Mouse (Mus musculus) hindbrain, embryonic 11.5 days (tissue): Measurements from ENCODE around the gene Olfr824. TPM values are rescaled to one million over a fixed set of nuclear protein-coding genes. Genes with fewer than 3 reads are reported as not detected.
"Not testable (repeated sequence)": the region's sequence is repeated elsewhere in the genome, so short reads cannot be mapped to it uniquely, and the experiment has no call there.

ENCODE experiments used
- ATAC-seq: fragments of 200-750 bp; cut with Nextera tagmentation; 2 replicates; pipeline ENCODE4 v1.8.0; 2017; ENCODE audit warnings: mild to moderate bottlenecking, moderate TSS enrichment, moderate library complexity; ENCODE audit not compliant: low FRiP score
- DNase-seq: peaks from one replicate; pipeline ENCODE4 v3.0.0-alpha.2; 2015; ENCODE audit warnings: low spot score
- H3K27ac ChIP-seq: fragments of 300-500 bp; sonication (generic); 2 replicates; pipeline ENCODE4 v1.5.1; 2014; ENCODE audit warnings: mild to moderate bottlenecking, low read depth, low read length
- H3K27me3 ChIP-seq: fragments of 300-500 bp; sonication (generic); 2 replicates; pipeline ENCODE4 v1.6.1; 2014; ENCODE audit warnings: mild to moderate bottlenecking, low read length, moderate library complexity, mixed read lengths; ENCODE audit not compliant: control insufficient read depth, insufficient read depth
- H3K36me3 ChIP-seq: fragments of 300-500 bp; sonication (generic); 2 replicates; pipeline ENCODE4 v1.6.1; 2014; ENCODE audit warnings: mild to moderate bottlenecking, low read length, moderate library complexity, mixed read lengths; ENCODE audit not compliant: control insufficient read depth, insufficient read depth
- H3K4me1 ChIP-seq: fragments of 300-500 bp; sonication (generic); replicated peaks from 2 replicates; pipeline ENCODE4 v1.6.1; 2014; ENCODE audit warnings: low read length, mixed read lengths; ENCODE audit not compliant: control insufficient read depth, insufficient read depth
- H3K4me2 ChIP-seq: fragments of 300-500 bp; sonication (generic); replicated peaks from 2 replicates; pipeline ENCODE4 v1.6.1; 2014; ENCODE audit warnings: mild to moderate bottlenecking, low read depth, low read length
- H3K4me3 ChIP-seq: fragments of 300-500 bp; sonication (generic); 2 replicates; pipeline ENCODE4 v1.5.1; 2014; ENCODE audit warnings: low read depth, low read length
- H3K9ac ChIP-seq: fragments of 300-500 bp; sonication (generic); 2 replicates; pipeline ENCODE4 v1.6.1; 2014; ENCODE audit warnings: low read depth, low read length
- H3K9me3 ChIP-seq: fragments of 300-500 bp; sonication (generic); 2 replicates; pipeline ENCODE4 v1.6.1; 2016; ENCODE audit warnings: low read length; ENCODE audit not compliant: control insufficient read depth
- WGBS: fragments of 180-500 bp; shearing (Covaris S2); extraction: QIAGEN DNeasy Blood & Tissue Kit; methylation state at CpG from one replicate; pipeline ENCODE4 v1.1.7; 2014; 5-methylcytosine and 5-hydroxymethylcytosine counted together
- polyA plus RNA-seq: library from polyadenylated mRNA; unstranded; fragments of >200 nt; fragmentation: Nextera tagmentation; extraction: Ambion mirVana; gene quantifications from 2 replicates; pipeline ENCODE4 v1.2.1, GENCODE M21; 2014

Gene Olfr824
- polyA plus RNA-seq: not detected in 2 replicates

GRCm38 (mm10) chr10:130129900-130130299 is at the start of gene Olfr824:
Gene Olfr824, minus strand, starts transcription at chr10:130130000.
- not testable (repeated sequence) for H3K9ac ChIP-seq, H3K27ac ChIP-seq, H3K27me3 ChIP-seq, ATAC-seq, H3K4me3 ChIP-seq, H3K4me2 ChIP-seq, DNase-seq, H3K36me3 ChIP-seq, H3K9me3 ChIP-seq, H3K4me1 ChIP-seq

DNA sequence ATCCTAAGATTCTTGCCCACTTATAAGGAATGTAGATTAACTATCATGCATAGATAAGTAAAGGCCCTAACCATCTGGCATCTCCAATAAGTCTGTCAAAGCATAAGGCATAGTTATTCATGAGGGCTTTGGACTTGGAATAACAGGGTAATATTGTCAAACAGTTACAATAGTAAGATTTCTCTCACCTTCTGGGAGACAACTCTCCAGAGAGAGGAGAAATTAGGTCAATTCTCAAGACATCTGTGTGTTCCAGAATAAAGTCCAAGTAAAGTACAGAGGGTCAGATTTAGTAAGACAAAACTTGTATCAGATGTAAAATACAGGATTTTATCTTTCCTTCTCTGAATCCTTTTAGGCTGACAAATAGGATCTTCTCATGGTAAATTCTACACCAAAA is 36.9 kb upstream of the Olfr824 start, which contains the start of gene Olfr825:
Olfr825 (minus strand) TSS at position 101 of the 400 bp plus-strand sequence.
- DNase-seq (no peak), ATAC-seq (no peak)
- no peaks in the 10 kb centered on the region for H3K36me3 ChIP-seq
- H3K9me3 ChIP-seq: no peaks in the 10 kb centered on the region
- H3K9ac ChIP-seq: no peak within 1 kb of the TSS
- no peak within 1 kb of the TSS for H3K27ac ChIP-seq
- H3K4me3 ChIP-seq: no peak within 1 kb of the TSS
- no peaks in the 10 kb centered on the region for H3K4me1 ChIP-seq
- no peaks in the 10 kb centered on the region for H3K27me3 ChIP-seq
- no peak within 1 kb of the TSS for H3K4me2 ChIP-seq

- ATAC-seq (no peak), DNase-seq (no peak)
- Histone ChIP-seq H3K9ac (no peak overlapping the region), H3K4me3 (no peak overlapping the region), H3K9me3 (no peaks in the 10 kb centered on the region), H3K27ac (no peak overlapping the region), H3K4me2 (no peak overlapping the region), H3K4me1 (no peaks in the 10 kb centered on the region), H3K27me3 (no peaks in the 10 kb centered on the region), H3K36me3 (no peaks in the 10 kb centered on the region)
These were observed 35.4 kb upstream of the Olfr824 start for GRCm38 (mm10) chr10:130165196-130165595.

GRCm38 (mm10) chr10:130144121-130144520 is 14.3 kb upstream of the Olfr824 start:
- no peaks in the 10 kb centered on the region for H3K4me1 ChIP-seq
- H3K9me3 ChIP-seq: no peaks in the 10 kb centered on the region
- DNase-seq (no peak), ATAC-seq (no peak)
- no peaks in the 10 kb centered on the region for H3K36me3 ChIP-seq
- WGBS: 79% methylated on average over 5 of the region's 5 CpGs
- no peak overlapping the region for H3K4me2 ChIP-seq
- H3K4me3 ChIP-seq: no peak overlapping the region
- H3K27ac ChIP-seq: no peak overlapping the region
- no peaks in the 10 kb centered on the region for H3K27me3 ChIP-seq
- H3K9ac ChIP-seq: no peak overlapping the region

DNA sequence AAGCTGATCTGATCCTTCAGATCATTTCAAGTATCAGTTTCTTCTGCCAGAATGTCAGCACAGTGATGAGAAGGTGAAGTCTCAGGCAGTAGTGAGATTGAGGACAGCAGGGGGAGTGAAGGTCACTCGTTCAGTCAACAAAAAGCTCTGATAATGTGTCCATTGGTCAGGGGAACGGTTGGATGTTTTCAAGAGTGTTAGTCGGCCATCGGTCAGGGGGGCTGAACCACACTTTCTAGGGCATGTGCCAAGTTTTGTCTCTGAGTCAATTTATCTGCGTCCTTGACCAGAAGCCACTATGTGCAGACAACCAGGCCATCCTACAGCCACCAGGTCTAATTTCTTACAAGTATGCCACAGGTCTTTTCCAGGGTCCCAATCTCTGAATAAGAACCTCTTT is 12.7 kb upstream of the Olfr824 start:
- not testable (repeated sequence) for H3K9ac ChIP-seq, H3K4me3 ChIP-seq, H3K4me2 ChIP-seq, H3K9me3 ChIP-seq, DNase-seq, H3K27ac ChIP-seq, H3K27me3 ChIP-seq, H3K36me3 ChIP-seq, H3K4me1 ChIP-seq, ATAC-seq
- 88% methylated on average over 5 of the region's 5 CpGs for WGBS

DNA sequence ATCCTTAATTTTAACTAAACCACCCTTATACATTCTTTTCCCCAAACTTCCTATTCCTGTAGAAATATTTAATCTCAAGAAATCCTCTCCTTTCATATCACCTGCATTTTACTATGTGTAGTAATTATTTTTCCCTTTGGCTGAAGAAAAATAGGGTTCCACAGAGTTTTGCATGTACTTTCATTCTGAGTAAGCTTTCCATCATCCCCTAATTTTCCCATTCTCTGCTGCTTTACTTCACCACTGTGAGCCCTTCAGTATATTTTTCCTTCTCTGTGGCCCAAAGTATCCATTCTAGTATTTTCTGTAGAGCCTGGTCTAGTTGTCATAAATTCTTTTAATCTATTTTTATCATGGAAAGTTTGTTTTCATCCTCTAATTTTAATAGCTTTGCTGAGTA is 5.0 kb upstream of the Olfr824 start:
- no peak for DNase-seq
- no peak for ATAC-seq
- no peak overlapping the region for H3K27ac ChIP-seq
- no peaks in the 10 kb centered on the region for H3K27me3 ChIP-seq
- no peak overlapping the region for H3K4me3 ChIP-seq
- no peaks in the 10 kb centered on the region for H3K4me1 ChIP-seq
- H3K4me2 ChIP-seq: no peak overlapping the region
- H3K36me3 ChIP-seq: no peaks in the 10 kb centered on the region
- no peaks in the 10 kb centered on the region for H3K9me3 ChIP-seq
- H3K9ac ChIP-seq: no peak overlapping the region

DNA sequence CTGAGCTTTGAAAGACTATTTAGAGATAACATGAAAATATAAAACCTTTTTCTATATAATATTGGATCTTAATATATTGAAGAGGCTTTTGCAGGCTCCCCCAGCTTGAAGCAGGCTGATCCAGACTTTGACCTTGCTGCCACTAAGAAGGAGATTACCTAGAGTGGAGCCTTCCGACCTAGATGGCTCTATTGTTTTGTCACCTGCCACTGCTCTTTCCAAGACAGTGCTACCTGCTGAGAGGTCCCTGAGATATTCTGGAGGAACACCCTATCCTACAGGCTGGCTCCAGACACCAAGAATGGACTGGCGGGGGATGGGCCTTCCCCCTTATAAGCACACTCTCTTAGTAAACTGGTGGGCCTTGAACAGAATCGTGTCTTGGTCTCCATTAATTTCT is 13.8 kb downstream of the Olfr824 start:
- not testable (repeated sequence) for H3K4me2 ChIP-seq, H3K9me3 ChIP-seq, ATAC-seq, H3K27me3 ChIP-seq, H3K36me3 ChIP-seq, H3K4me3 ChIP-seq, H3K9ac ChIP-seq, DNase-seq, H3K4me1 ChIP-seq, H3K27ac ChIP-seq
- WGBS: 68% methylated on average over 3 of the region's 3 CpGs

DNA sequence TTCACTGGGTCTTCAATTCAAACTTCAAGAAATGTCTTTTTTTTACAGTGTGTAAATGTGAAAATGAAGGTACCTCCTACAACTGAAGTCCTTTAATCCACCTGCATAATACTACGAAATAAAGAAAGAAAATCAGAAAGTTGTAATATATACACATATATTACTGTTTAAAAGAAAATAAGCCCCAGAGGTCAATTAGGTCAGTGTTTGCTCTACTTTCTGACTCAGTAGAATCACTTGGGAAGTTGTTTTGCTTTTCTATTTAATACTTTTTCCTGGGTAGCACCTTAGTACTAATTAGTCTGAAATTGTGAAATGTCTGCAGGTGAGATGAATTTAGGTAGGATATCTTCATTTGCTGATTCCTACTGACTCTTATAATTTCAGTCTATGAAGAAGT is 14.5 kb downstream of the Olfr824 start, which contains the start of gene Olfr823:
Olfr823 (minus strand) TSS at position 101 of the 400 bp plus-strand sequence.
- 74% methylated on average over 1 of the region's 1 CpGs for WGBS
- H3K4me2 ChIP-seq, DNase-seq, H3K4me1 ChIP-seq, H3K9me3 ChIP-seq, H3K36me3 ChIP-seq, H3K27ac ChIP-seq, H3K27me3 ChIP-seq, ATAC-seq, H3K9ac ChIP-seq, H3K4me3 ChIP-seq: not testable (repeated sequence)

DNA sequence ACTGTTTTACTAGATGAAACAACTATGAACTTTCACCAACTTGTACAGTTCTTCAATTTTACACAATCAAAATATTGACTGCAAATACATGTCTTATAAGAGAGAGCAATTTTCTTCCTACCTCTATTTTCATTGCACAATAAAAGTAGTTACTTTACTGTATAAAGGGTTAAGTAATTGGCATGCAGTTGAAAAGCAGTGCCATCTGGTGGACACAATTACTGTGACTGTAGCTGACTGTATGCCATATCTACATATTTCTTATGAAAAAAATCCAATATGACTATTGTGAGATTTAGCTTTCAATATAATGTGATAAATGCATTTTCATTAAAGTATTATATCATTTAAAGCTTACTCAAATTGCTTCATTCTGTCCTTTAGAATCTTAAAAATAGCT is 33.7 kb downstream of the Olfr824 start:
- no peak overlapping the region for H3K4me2 ChIP-seq
- no peak overlapping the region for H3K4me3 ChIP-seq
- ATAC-seq (no peak), DNase-seq (peak; percentile 11)
- no peaks in the 10 kb centered on the region for H3K27me3 ChIP-seq
- H3K4me1 ChIP-seq: no peaks in the 10 kb centered on the region
- no peaks in the 10 kb centered on the region for H3K9me3 ChIP-seq
- no peak overlapping the region for H3K27ac ChIP-seq
- no peak overlapping the region for H3K9ac ChIP-seq
- no peaks in the 10 kb centered on the region for H3K36me3 ChIP-seq
